Mouse (Mus musculus) monocyte, adult 5-6 weeks (primary cell): ENCODE measurements around the gene Mmp24. TPM values are rescaled to one million over a fixed set of nuclear protein-coding genes. Genes with fewer than 3 reads are reported as not detected.
"Not testable (repeated sequence)": the region's sequence is repeated elsewhere in the genome, so short reads cannot be mapped to it uniquely, and the experiment has no call there.

Experiments
- ATAC-seq: fragments of 153-309, 156-312 bp; replicated peaks from 2 replicates; pipeline ENCODE4 v1.8.0; 2017; ENCODE audit warnings: mild to moderate bottlenecking; ENCODE audit not compliant: low TSS enrichment, insufficient number of reproducible peaks, severe bottlenecking, poor library complexity, low FRiP score
- total RNA-seq: library from RNA; stranded (forward); fragments of 200-1000, 200-491, 200-594 nt; gene quantifications from 3 replicates; pipeline ENCODE4 v1.2.3, GENCODE M21; 2017

Mmp24 gene
- total RNA-seq, 1 experiment from 2014 or later: not detected

DNA sequence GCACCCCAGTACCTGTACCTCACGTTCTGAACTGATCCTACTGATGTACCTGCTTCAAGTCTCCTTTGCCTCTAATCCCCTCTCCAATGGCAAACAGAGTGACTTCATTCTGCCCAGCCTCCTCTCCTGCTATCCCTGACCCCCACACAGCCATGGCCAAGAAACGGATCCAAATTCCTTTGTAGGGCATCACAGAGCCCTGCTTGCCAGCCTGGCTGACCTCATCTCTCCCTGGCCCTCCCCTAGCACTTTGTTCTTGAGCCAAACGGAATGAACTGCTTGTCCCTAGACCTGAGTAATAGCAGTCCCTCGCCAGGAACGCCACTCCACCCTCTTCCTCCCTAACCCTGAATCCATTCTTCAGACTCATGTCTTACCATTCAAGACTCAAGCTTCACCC is 31.4 kb downstream of the Mmp24 start:
- no peak for ATAC-seq

DNA sequence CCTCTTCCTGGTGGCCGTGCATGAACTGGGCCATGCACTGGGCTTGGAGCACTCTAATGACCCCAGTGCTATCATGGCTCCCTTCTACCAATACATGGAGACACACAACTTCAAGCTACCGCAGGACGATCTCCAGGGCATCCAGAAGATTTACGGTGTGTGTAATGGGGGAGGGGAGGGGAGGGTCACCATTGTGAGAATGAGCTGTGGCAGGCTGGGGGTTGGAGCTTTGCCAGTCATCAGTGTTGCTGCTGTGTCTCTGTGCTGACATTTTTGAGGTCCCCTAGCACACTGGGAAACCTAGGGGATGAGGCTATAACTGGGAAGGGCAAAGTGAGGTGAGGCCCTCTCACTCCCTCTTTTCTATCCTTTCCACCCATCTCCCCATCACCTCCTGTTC is 32.3 kb downstream of the Mmp24 start:
- no peak for ATAC-seq

DNA sequence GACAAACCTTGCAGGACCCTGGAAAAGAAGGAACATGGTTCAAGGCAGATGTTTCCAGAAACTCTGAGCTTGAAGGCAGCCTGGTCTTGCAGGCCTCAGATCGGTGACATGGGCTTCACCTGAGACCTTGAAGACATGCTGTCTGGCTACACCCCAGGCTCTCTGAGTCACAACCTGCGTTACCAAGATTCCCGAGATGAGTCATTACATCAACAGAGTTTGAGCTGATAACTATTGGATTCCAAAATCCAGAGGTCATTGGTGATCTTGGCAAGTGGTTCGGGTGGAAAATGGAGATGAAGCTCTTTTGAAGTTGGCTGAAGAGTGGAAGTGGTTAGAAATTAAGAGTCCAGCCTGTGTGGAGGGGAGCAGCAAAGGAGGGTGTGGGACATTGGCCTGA is 34.5 kb downstream of the Mmp24 start:
- ATAC-seq: no peak

- peak; percentile 62; the same call in 1 of the 2 replicates for ATAC-seq
Observed at GRCm38 (mm10) chr2:155811821-155812396, 36.8 kb downstream of the Mmp24 start.

DNA sequence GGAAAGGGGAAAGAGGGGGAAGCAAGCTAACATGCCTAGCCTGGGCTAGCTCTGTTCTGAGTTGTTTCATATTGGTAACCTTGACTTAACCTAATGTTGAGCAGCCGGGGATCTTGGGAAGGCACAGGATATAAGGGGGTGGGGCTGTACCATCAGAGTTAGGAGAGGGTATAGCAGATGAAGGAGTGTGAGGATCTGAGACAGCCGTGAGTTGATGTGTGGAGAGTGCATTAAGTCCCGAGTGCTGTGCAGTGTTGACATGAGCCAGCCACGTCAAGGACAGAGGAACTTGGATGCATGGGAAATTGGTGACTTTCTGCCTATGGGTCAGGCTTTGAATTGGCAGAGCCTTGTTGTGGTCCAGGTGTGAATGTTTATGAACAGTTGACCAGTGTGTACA is 37.5 kb downstream of the Mmp24 start:
- ATAC-seq: no peak

GRCm38 (mm10) chr2:155814829-155815228 is 39.7 kb downstream of the Mmp24 start:
- ATAC-seq: no peak

- no peak for ATAC-seq
Observed at GRCm38 (mm10) chr2:155816179-155816578, 41.0 kb downstream of the Mmp24 start.

DNA sequence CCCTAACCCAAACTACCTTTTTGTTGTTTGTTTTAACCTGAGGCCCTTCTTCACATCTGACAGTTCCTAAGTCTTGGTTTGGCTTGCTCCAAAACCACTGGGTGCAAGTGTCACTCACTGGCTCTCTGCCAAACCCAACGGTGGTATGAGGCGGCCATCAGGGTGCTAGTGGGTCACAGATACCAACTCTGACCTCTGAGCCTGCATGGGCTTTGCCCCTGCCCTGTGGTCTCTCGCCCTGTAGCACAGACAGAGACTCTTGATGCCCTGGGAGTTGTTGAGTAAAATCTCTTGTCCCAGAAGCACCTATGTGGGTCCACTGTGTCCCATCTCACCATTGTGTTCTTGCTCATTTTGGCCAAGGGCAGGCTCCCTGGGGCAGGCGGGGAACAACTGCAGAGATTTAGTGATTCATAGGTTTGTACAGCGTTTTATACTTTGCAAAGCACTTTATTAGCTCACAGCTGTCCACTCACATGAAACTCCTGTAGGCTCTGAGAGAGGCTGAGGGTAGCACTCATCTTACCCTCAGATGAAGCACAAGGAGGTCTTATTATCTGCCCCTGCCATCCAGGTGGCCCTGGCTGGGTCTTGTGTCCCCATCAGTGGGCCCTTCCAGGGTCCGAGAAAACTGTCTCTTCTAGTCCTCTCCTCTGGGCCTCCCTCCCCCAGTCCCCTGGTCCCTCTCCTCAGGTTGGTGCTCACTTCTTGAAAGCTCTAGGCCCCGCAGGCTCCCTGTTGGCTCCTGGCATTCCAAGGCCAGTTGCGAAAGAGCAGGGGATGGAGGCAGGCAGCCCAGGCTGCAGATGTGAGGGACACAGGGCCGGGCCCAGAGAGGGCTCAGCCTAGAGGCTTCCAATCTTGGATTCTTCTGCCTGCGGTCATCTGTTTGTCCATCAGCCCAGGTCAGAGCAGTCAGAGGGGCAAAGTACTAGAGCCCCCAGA is 42.4 kb downstream of the Mmp24 start:
- no peak for ATAC-seq

DNA sequence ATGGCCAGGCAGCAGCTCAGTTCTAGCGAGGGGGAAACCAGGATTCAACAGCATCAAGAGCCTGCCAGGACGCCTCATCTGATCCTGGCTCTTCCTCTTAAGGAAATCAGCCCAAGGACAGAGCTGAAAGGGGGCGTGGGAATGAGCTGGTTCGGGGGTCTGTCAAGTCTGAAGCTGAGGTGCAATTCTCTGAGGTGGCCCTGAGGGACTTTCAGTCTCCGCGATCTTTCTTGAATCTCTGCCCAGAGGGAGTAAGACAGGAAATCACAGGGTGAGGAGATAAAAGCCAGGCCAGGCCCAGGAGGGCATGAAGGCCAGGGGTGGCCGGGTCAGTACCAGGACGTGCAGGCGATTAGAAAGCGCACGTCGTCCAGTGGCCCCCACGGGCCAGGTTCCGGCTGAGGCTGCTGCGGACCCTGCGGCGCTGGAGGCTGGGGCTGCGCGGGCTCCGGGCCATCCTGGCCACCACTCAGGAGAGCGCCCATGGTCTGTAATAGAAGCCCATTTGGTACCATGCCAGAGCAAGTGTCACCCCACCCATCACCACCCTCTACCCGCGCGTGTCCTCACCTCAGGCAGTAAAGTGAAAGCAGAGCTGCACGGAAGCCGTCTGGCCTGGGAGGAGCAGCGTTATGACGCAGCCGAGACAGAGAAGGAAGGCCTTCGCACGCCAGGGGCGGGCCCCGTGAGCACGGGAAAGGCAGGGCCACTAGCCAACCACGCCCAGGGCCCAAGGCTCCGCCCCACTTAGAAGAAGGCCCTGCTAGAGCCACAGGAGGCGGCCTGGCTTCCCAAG is 43.7 kb downstream of the Mmp24 start:
- ATAC-seq: peak; percentile 95

- no peak for ATAC-seq
Observed at GRCm38 (mm10) chr2:155819392-155819448, 44.1 kb downstream of the Mmp24 start, which contains the start of gene BC029722. Gene BC029722, minus strand, starts transcription at chr2:155819426.

DNA sequence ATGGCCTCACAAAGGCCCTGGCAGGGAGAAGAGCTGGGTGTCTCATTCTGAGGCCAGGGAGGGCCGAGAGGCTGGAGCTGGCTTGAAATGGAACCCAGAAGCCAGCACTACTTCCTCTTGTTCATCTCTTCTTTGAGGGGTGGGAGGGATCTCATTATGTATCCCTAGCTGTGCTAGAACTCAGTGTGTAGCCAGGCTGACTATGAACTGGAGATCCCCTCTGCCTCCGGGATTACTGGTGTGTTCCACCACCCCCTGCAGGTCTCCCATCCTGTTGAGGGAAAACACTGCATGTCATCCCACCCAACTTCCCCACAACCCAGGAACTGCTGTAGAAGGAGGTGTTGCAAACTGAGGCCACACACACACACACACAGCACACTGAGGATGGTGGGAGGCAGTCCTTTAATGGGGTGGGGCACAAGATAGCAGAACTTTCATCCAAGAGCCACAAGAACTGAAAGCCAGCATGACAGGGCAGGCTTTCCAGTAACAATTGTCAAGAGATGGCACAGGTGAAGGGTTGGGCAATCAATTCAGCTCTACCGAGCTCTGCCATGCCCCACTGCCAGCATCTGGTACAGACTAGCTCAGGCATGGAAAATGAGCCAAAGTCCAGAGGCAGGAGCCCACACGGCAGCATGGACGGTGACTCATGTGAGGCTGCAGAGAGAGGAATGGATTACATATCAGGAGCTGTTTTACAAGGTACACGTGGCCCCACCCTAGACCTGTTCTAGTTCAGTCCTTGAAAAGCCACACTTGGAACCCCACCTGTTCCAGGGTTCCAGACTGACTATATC is 44.5 kb downstream of the Mmp24 start:
- peak; percentile 18; the same call in 1 of the 2 replicates for ATAC-seq

DNA sequence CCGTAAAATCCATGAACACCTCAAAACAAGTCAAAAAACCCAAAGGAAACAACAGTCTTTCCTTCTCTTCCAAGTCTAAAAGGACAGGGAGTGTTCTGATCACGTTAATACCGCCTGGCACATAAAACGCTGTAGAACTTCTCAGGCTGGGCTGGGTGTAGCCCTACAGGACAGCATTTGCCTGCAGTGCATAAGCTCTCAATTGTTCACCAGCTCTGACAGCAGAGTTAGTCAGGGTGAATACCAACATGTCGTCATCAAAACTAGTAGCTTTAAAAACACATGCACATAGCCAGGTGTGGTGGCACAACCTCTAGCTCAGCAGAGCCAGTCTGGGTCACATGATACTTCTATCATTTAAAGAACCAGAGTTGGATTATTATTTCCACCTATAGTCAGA is 45.6 kb downstream of the Mmp24 start:
- no peak for ATAC-seq

DNA sequence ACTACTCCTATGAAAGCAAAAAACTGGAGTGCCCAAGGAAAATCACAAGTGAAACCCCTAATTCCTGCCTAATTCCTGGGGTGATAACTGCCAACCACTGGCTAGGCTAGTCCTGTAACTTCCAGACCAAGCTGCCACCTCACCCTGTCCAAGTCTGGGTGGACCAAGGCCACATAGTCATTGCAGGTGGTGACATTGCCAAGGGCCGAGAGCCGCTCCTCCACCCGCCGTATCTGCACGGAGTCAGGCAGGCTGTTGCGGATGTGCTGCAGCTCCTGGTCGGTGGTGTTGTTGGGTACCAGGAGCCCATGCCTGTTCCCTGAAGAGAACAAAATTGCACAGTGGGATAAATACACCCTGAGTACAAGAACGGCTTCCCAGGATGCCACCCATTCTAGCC is 48.6 kb downstream of the Mmp24 start:
- no peak for ATAC-seq

DNA sequence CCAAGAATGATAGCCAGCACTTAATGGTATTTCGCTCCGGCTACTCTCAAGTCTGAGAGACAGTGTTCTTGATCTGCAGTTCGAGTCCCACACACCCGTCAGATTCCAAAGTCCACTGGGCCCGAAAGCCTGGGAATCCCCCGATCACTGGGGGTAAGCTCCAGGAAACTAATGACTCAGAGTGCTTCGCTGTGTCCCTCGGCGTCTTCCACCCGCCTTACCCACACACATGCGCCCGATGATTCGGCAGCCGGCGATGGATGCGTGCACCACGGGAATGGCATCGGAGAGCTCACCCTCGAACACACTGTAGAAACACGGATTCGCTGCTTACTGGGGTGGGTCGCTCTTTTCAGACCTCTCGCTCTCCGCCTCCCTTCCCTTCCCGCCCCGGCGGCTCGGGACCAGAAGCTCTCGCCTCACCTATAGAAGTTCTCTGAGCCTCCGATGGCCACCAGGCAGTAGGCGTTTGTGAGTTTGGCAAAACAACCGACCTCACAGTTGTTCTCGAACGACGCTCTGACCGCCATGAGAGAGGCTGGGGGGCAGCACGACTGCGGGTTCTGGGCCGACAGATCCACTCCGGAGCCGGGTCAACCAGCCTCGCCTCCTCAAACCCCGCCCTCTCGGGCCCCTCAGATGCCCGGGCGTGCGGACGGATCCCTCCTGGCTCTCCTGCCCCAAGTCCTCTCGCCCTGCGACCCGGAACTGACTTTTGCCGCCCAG is 50.9 kb downstream of the Mmp24 start:
- ATAC-seq: no peak; the same call in 1 of the 2 replicates

- ATAC-seq: peak; percentile 92
Observed at GRCm38 (mm10) chr2:155826630-155827424, 51.7 kb downstream of the Mmp24 start, which contains the start of gene Eif6. Gene Eif6, minus strand, starts transcription at chr2:155826925.

DNA sequence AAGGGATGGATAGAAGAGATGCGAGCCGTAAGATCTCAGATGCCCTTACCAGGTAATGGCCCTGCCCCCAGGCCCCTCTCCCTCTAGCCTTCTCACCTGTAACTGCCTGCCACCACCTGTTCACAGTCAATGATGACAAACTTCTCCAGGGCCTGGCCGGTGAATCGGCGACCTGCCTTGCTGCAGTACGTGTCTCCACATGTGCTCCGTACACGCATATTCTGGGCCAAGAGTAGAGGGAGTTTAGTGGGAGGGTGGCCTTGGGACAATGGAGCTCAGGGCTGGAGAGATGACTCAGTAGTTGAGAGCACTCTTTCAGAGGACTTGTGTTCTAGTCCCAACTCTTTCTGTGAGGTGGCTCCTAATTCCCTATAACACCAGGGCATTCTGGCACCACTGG is 55.7 kb downstream of the Mmp24 start:
- ATAC-seq: no peak

GRCm38 (mm10) chr2:155831302-155831701 is 56.2 kb downstream of the Mmp24 start:
- ATAC-seq: no peak

GRCm38 (mm10) chr2:155832087-155832486 is 56.9 kb downstream of the Mmp24 start:
- ATAC-seq: not testable (repeated sequence)
